Mouse (Mus musculus): ENCODE data around the gene Pclo.
A peak's percentile ranks its signal among the peaks of the same experiment; 100 is the strongest.
"Not testable (repeated sequence)": the region's sequence is repeated elsewhere in the genome, so short reads cannot be mapped to it uniquely, and the experiment has no call there.

Gene Pclo

DNA sequence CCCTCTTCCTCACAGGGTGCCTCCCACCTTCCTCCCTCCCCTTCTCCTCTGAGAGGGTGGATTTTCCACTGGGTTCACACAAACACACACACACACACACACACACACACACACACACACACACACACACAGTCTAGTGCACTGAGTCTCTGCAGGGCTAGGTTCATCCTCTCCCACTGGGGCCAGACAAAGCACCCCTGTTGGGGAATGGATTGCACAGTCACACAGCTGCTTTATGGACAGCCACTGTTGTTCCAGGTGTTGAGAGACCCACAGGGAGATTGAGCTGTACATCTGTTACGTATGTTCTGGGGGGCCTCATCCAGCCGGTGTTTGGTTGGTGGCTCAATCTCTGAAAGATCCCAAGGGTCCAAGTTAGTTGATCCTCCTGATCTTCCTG, 182.0 kb downstream of the Pclo start:
- DNase-seq: no peak

DNA sequence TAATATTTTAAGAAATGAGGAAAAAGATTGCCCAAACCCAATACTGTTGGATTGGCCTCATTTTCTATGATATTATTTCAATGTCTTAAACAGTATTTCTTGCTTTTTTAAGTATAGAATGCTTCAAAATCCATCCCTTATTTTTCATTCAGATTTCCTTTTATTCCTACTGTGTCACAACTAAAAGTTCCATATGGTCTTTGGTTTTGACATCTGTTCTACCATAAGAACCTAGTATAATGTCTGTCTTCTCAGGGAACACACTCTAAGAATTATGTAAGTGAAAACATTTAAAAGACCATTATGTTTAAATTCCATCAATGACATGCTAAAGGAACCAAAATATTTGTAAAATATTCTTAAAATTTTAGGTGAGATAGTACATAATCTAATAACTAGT, 186.2 kb downstream of the Pclo start:
- no peak for DNase-seq

DNA sequence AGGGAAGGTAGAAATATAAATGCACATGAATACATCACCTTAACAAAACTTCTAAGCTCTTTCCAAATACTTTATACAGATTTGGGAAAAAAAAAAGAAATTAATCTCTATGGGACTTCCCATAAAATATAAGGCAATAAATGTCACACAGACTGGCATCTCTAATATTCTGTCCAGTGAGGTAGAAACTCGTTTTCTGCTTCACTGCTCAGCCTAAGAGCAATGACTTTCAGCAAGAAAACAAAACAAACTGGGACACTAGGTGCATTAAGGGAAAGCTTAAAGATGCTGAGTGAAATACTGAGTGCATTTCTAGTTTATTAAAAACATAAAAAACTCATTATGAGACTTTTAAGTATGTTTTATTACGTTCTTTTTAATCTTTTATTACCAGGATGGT, 190.7 kb downstream of the Pclo start:
- DNase-seq: no peak

DNA sequence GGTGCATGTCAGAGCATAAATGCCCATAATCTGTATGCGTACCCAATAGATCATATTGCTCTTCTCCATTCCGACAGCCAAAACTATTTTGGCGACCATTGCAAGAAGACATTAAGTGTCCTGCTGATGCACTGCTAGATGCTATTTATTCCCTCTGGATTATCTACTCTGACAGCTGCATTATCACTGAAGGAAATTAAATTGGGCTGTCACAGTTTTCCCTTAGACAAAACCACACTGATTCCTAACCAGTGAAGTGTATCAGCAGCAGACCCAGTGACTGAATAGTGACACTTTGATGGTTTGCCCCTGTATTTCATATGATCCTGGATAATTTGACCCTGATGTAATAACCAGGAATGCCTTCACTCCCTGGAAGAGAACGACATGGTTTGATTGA, 192.6 kb downstream of the Pclo start:
- DNase-seq: no peak

DNA sequence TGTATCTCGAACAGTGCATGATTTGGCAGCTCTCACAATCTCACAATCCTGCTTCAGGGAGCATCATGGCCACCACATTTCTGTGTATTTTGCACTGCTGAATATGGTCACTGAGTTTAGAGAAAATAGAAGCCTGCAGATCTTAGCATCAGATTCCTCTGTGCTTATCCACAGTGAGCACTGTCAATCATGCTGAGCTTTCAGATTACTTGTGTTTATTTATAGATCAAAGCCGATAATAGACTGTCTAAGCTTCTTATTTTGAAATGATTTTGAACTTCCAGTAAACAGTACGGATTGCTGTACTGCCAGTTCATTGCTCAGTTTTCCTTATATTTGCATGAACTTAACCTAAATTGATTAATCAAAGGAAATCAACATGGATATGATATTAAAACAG, 208.9 kb downstream of the Pclo start:
- DNase-seq: no peak

DNA sequence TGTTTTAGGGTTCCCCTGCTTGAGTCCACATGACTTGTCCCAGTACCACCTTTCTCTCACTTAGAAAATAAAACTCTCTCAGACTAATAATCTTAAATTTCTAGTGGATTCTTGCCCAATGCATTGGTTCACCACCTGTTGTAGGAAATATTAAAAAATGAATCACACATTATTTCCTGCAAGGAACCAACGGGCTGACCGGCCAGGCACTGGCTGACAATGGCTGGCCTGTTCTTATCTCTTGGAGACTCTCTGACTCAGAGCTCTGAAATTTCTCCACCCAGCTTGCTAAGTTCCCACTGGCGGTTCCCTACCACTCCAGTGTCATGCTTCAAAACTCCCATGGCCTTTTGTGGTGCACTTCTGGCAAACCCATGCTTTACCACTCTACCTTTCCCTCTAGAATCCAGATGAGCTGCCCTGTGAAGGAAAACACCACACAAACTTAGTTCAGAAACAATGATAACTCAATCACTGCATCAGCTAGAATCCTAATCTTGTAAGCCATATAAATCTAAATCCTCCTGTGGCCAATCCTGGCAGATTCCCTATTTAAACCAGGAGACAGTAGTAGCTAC, 214.0 kb downstream of the Pclo start:
- no peak for DNase-seq

DNA sequence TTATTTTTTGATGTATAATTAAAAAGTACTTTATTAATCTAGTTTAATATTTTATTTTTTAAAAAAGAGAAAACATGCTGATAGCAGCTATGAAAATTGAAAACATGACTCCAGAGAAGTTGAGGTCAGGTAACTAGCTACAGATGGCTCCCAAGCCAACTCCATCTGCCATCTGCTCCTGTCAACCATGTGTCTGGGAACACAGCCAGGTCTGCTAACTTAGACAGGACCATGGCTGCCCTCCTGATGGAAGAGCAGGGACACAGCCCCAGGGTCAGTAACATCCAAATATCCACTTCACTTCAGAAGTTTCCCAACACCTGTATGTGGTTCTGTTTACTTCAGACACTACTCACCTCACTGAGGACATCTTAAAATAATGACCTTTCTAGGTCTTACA, 236.2 kb downstream of the Pclo start:
- no peak for DNase-seq

DNA sequence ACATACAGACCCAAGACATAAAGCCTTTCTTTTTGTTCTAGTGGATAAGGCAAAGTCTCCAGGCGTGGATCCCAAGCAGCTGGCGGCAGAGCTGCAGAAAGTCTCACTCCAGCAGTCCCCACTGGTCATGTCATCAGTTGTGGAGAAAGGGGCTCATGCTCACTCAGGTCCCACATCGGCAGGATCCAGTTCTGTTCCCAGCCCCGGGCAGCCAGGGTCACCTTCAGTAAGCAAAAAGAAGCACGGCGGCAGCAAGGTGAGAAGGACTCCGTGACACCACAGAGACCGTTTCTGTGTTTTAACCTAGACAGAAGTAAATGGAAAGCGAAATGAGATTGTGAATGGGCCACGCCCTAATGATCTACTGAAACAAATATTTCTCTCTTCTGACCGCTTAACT, 252.0 kb downstream of the Pclo start:
- DNase-seq: no peak

DNA sequence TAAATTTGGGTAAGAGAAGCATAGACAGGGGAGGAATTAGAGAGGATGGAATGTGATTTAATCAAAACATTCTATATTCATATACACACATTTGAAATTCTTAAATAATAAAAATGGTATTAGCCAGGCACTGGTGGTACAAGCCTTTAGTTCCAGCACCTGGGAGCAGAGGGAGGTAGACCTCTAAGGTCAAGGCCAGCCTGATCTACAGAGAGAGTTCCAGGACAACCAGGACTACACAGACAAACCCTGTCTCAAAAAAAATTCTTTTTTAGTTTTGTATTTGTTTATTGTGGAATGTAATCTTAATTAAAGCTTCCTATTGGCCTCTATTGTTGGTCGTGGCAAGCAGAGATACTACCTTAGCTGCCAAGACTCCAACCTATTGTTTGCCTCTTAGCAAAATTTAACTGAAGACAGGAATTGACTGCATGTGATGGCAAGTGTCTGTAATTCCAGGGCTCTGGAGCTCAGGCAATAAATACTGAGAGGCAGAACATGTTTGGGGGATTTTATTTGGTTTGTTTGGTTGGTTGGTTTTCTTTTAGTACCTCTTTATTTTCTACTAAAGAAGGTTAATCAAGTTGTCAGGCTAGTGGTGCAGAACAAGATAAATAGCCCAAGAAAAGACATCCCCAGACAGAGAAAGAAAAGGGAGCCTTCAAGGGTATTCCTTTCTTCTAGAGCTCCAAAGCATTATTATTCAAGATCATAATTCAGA, 267.8 kb downstream of the Pclo start:
- no peak for DNase-seq

DNA sequence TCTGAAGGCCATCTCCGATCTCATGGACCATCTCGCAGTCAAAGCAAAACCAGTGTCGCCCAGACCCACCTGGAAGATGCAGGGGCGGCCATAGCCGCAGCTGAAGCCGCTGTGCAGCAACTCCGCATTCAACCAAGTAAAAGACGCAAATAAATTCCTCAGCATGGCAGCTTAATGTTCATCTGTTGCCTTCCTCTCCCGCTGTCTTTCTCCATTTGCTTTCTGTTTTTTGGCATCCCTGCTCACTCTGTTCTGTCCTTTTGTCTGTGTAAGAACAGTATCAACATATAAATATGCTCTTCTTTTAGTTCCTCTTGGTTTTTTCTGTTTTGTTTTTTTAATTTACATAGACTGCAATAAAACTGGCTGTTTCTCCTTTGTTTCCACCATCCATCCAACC, 279.2 kb downstream of the Pclo start:
- DNase-seq: no peak

DNA sequence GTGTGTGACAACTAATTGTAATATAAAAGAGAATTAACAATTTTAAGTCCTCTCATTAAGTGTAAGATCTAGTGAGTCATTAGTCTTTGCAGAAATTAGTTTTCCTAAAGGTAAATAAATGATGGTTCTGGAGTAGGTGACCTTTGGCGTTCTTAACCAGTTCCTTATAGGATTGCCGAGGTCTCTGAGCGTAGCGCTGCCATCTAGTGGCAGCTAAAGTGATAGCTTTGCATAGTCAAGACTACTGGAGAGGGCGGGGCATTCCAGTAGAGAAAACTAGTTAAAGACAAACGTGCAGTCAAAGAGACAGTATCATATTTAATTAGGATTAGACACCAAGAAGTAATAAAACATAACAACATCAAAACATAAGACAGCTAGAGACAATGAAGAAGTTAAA, 292.4 kb downstream of the Pclo start:
- DNase-seq: peak; percentile 55

DNA sequence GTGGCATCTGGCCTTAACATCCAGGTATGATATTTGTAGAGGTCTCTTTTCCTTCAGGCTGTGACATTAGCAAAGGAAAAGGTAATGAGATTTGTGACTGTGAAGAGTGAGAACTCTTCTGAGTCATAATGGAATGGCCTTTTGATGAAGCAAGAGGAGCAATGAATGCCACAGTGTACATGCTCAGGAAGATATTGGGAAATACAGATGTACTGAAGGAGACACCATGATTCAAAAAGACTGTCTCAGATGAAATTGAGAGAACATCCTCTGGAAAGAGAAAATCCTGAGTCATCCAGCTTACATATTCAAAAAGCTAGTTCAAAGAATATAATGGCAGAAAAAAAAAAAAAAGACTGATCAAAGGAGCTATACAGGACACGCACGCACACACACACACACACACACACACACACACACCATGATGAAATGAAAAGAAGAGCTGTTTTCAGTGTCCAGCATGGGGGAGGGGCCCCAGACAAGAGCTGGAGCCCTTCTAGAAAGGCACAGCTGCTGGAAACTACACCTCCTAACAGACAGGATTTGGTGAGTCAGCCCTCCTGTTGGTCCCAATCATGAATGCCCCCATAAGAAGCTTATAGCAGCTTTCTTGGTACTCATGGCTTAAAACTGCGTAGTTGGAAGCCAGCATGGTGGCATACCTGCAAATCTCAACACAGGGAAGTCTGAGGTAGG, 318.6 kb downstream of the Pclo start:
- DNase-seq: peak; percentile 16

DNA sequence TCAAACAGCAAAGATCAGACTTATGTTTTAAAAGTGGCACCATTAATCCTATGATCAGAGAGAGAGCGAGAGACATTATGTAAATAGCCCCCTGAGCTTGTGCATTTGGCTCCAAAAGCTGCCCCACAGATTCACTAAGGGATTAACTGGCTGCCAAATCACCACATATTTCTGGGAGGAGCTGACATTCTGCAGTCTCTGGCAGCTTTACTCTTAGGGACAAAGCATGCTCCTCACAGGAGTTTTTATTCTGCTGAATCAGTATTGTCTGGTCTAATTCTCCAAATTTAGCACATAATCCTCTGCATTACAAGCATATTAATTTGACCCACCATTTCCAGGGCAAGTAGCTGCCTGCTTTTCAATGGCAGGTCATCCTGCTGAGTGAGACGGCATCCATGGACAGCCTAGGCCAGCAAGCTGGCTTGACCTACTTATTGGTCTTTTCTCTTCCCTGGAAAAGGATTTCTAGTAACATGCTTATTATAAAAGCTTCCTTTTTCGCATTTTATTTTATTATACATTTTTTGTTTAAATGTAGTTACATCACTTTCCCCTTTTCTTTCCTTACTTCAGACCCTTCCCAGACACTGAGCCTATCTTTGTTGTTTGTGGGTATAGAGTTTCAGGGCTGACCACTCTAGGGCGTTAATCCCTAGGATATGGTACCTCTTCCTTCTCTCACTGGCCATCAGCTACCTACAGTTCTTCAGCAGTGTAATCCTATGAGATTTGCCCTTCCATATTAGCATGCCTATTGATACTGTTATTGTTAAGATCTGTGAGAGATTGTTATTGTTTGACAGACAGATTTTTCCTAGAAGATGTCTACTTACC, 319.7 kb downstream of the Pclo start:
- DNase-seq: no peak

DNA sequence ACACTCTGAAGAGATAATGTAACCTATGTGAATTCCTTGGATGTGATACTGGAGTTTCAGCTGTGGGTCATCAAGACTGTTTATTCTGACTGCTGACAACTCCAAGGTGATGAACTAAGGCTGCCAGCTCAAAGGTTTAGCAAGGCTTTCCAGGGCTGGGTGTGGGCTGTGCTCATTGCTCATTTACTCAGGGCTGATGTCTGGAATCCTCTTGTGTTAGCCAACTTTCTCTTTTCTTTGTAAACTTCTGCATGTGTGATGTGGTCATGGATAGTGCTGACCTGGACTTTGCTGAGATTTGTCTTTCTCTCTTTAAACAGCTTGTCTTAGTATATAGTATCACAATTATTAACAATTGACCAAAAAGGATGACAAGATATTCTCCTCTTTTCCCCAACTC, 338.9 kb downstream of the Pclo start:
- DNase-seq: no peak

DNA sequence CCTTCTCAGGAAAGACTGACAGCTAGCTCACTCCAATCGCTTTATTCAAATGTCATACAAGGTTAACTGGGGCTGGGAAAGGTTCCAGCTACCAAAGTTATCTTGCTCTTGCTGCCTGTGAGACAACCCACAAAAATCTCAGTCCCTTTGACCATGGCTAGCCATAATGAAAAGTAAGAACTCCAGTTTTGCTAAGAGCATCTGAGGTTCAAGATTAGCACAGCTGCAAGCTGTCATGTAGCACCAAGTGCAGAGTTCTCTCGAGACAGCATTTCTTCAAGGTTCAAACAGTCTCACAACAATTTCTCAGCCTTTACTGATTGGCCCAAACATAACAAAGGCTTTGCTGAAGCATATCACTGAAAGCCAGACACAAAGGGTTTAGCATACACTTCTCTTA, 370.6 kb downstream of the Pclo start:
- not testable (repeated sequence) for DNase-seq

DNA sequence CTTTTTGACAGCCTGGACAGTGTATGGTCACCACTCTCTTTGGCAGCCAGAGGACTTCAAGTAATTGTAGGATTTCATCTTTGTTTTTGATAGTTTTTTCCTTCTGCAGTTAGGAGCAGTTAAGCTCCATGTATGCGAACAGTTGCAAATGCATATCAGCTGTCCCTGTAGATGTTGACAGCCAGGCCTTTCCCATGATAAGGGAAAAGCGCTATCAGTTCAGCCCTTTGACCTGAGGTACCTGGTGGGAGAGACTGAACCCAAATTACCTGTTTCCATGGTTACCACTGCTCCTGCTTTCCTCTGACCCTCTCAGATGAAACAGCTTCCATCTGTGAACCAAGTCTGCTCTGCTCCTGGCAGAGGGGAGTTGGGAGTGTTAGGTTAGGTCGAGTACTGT, 377.5 kb downstream of the Pclo start:
- DNase-seq: no peak

DNA sequence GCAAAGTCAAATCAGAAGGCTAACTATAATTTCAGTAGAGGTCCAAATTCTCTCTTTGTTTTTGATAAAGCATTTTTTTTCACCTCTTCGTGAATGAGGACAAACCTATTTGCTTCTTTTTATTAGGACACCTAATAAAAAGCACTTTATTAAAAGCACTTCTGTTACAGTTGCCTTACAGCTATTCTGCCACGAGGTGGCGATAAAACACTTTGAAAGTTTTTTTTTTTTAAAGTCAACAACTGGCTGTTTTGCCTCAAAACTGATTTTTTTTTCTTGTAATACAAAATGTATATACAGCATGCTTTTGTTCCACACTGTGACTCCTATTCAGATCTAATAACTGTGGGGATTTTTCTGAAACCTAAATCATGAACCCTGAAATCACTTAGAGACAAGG, 388.8 kb downstream of the Pclo start:
- not testable (repeated sequence) for DNase-seq

All from right cerebral cortex, postnatal 14 days (tissue).